Mouse (Mus musculus) CH12.LX (cell line): ENCODE data around the gene Txnrd1. TPM values are rescaled to one million over a fixed set of nuclear protein-coding genes. Genes with fewer than 3 reads are reported as not detected.

Source experiments
- DNase-seq: peaks from one replicate; pipeline ENCODE4 v3.0.0-alpha.2; 2013; ENCODE audit errors: extremely low read depth
- H3K27ac ChIP-seq: 2 replicates; pipeline ENCODE4 v1.5.1; 2012; ENCODE audit warnings: low read depth, mild to moderate bottlenecking, control low read depth, moderate library complexity; ENCODE audit not compliant: insufficient read depth
- H3K27me3 ChIP-seq: replicated peaks from 2 replicates; pipeline ENCODE3; 2012; ENCODE audit warnings: inconsistent platforms
- H3K36me3 ChIP-seq, 2 experiments: replicated peaks in 1 of 2; 2 replicates each; pipeline versions ENCODE3 to v1.6.1; 2012; ENCODE audit warnings: inconsistent platforms in 1 of 2, low read length in 1 of 2, mild to moderate bottlenecking in 1 of 2, mixed read lengths in 1 of 2, moderate library complexity in 1 of 2; ENCODE audit not compliant: control insufficient read depth in 1 of 2, insufficient read depth in 1 of 2
- H3K4me1 ChIP-seq, 2 experiments: 2 replicates each; pipeline ENCODE4 v1.6.1; 2012; ENCODE audit warnings: inconsistent platforms in 1 of 2, moderate library complexity in 1 of 2; ENCODE audit not compliant: insufficient read depth in 2 of 2, control insufficient read depth in 1 of 2
- H3K4me2 ChIP-seq: 2 replicates; pipeline ENCODE4 v1.6.1; 2012; ENCODE audit warnings: low read depth, mild to moderate bottlenecking, control low read depth; ENCODE audit not compliant: poor library complexity, insufficient read depth, severe bottlenecking
- H3K4me3 ChIP-seq, 3 experiments: fragments of 150-350 bp in 1 of 3; sonication (generic) in 1 of 3; replicated peaks in 1 of 3; 2 replicates each; pipeline versions ENCODE3 to v1.5.1; 2011 to 2012; ENCODE audit warnings: low read depth in 2 of 3, low read length in 2 of 3, mild to moderate bottlenecking in 2 of 3, moderate library complexity in 2 of 3, control low read depth in 1 of 3, improper control_type of control experiment in 1 of 3, inconsistent platforms in 1 of 3, mixed read lengths in 1 of 3; ENCODE audit not compliant: poor library complexity in 1 of 3
- H3K79me2 ChIP-seq: replicated peaks from 2 replicates; pipeline ENCODE4 v1.6.1; 2012; ENCODE audit warnings: mild to moderate bottlenecking, moderate library complexity; ENCODE audit not compliant: control insufficient read depth, poor library complexity, insufficient read depth, severe bottlenecking; ENCODE audit errors: extremely low read depth
- H3K9ac ChIP-seq: 2 replicates; pipeline ENCODE4 v1.6.1; 2012; ENCODE audit warnings: low read depth, mild to moderate bottlenecking, control low read depth, moderate library complexity; ENCODE audit not compliant: insufficient read depth
- H3K9me3 ChIP-seq: replicated peaks from 2 replicates; pipeline ENCODE3; 2012; ENCODE audit warnings: low read length, inconsistent platforms, mixed read lengths
- CHD1 ChIP-seq: IDR thresholded peaks from 2 replicates; pipeline ENCODE4 v1.6.1; 2012; ENCODE audit warnings: low read depth, low read length, improper control_type of control experiment, inconsistent platforms
- CHD2 ChIP-seq: IDR thresholded peaks from 2 replicates; pipeline ENCODE4 v1.6.1; 2011; ENCODE audit warnings: low read length, improper control_type of control experiment
- CTCF ChIP-seq, 2 experiments: IDR thresholded peaks in 1 of 2; conservative IDR thresholded peaks in 1 of 2; 2 replicates each; pipeline ENCODE4 v1.5.1; 2011 to 2012; ENCODE audit warnings: low read depth in 2 of 2, low read length in 2 of 2, improper control_type of control experiment in 1 of 2, inconsistent platforms in 1 of 2, mild to moderate bottlenecking in 1 of 2, moderate library complexity in 1 of 2
- E2F4 ChIP-seq: IDR thresholded peaks from 2 replicates; pipeline ENCODE4 v1.6.1; 2011; ENCODE audit warnings: low read depth, low read length, improper control_type of control experiment; ENCODE audit not compliant: insufficient replicate concordance
- GABPA ChIP-seq: IDR thresholded peaks from 2 replicates; pipeline ENCODE4 v1.6.1; 2012; ENCODE audit warnings: low read depth, low read length, improper control_type of control experiment, inconsistent platforms; ENCODE audit not compliant: insufficient replicate concordance
- MAFK ChIP-seq: IDR thresholded peaks from 2 replicates; pipeline ENCODE4 v1.6.1; 2011; ENCODE audit warnings: low read length, improper control_type of control experiment; ENCODE audit not compliant: insufficient replicate concordance
- MAX ChIP-seq: IDR thresholded peaks from 2 replicates; pipeline ENCODE4 v1.6.1; 2011; ENCODE audit warnings: low read length, improper control_type of control experiment
- NRF1 ChIP-seq: IDR thresholded peaks from 2 replicates; pipeline ENCODE4 v1.6.1; 2014; ENCODE audit warnings: low read depth, mild to moderate bottlenecking, inconsistent platforms, low read length, improper control_type of control experiment, moderate library complexity
- POLR2A ChIP-seq: IDR thresholded peaks from 2 replicates; pipeline ENCODE4 v1.6.1; 2011; ENCODE audit warnings: low read depth, mild to moderate bottlenecking, improper control_type of control experiment, low read length
- RAD21 ChIP-seq: IDR thresholded peaks from 2 replicates; pipeline ENCODE4 v1.6.1; 2011; ENCODE audit warnings: low read depth, mild to moderate bottlenecking, low read length, improper control_type of control experiment, moderate library complexity
- SMC3 ChIP-seq: IDR thresholded peaks from 2 replicates; pipeline ENCODE4 v1.6.1; 2011; ENCODE audit warnings: low read depth, low read length, improper control_type of control experiment
- TCF12 ChIP-seq: IDR thresholded peaks from 2 replicates; pipeline ENCODE4 v1.6.1; 2014; ENCODE audit warnings: low read depth, mild to moderate bottlenecking, inconsistent platforms, low read length, improper control_type of control experiment
- ZC3H11A ChIP-seq: IDR thresholded peaks from 2 replicates; pipeline ENCODE4 v1.6.1; 2012; ENCODE audit warnings: low read depth, mild to moderate bottlenecking, inconsistent platforms, low read length, improper control_type of control experiment
- ZNF384 ChIP-seq: IDR thresholded peaks from 2 replicates; pipeline ENCODE4 v1.6.1; 2012; ENCODE audit warnings: low read depth, low read length, improper control_type of control experiment, inconsistent platforms
- dilution Hi-C: fragments of 300-500 bp; cut with MboI; formaldehyde crosslinking; loops from 2 replicates; pipeline ENCODE4 v1.14.3; 2020; ENCODE audit warnings: low sequenced_read_pairs; ENCODE audit not compliant: extremely low pct_unique_long_range_greater_than_20kb, extremely low pct_ligation_motif_present
- in situ Hi-C: fragments of 300-500 bp; cut with MboI; formaldehyde crosslinking; loops from 3 replicates; pipeline ENCODE4 v1.14.3; 2019; ENCODE audit warnings: low sequenced_read_pairs, low pct_ligation_motif_present, low pct_unique_long_range_greater_than_20kb, mixed read lengths
- polyA plus RNA-seq: library from polyadenylated mRNA; unstranded; fragments of >175 nt; gene quantifications from 2 replicates; pipeline ENCODE4 v1.2.1, GENCODE M21; 2012; ENCODE audit warnings: low read depth; ENCODE audit not compliant: insufficient read length
- total RNA-seq, 2 experiments: library from RNA; depleted of rRNA; stranded (reverse); fragments of 300-350 nt in 1 of 2; fragments of >200 nt in 1 of 2; gene quantifications; 2 replicates each; pipeline ENCODE4 v1.2.3; 2012 to 2014

The Txnrd1 gene
- total and polyA plus RNA-seq, 3 experiments = 92.1 to 254 (median 133) TPM

DNA sequence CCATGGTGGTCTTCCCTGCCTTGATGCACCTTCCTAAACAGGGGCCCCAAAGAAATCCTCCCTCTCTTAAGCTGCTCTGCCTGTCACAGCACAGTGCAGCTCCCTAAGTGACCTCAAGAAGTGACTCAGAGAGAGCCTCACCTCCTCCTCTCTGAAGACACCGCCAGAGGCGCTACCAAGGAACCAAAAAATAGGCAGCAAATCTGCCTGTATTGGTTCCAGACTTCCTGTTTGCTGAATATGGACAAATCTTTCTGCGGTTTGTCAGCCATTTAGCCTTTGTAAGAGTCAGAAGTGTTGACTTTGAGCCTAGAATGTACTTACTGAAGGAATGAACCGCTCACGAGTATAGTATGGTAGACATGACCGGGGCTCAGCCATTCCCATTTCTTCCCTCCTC, 80.0 kb downstream of the Txnrd1 start:
- no peak overlapping the region for H3K4me2 ChIP-seq
- H3K4me1 ChIP-seq = peaks cover 0 to 5% of the 10 kb centered on the region in 2 experiments; a peak in 2 of 4 replicates
- no peak overlapping the region for H3K9ac ChIP-seq
- in situ Hi-C loops (loop anchor here (10.0 to 25.0 kb wide), 2 partner anchors 281 to 399 kb away; no protein-coding TSS in a partner anchor), dilution Hi-C loops (no loop called here)
- no peak overlapping the region for H3K4me3 ChIP-seq
- TF ChIP-seq NRF1 (no peak), GABPA (no peak), TCF12 (no peak), CHD2 (no peak), ZC3H11A (no peak), POLR2A (no peak), E2F4 (no peak), MAX (no peak), MAFK (no peak)
- no peaks in the 10 kb centered on the region for H3K27me3 ChIP-seq
- DNase-seq = no peak
- H3K79me2 ChIP-seq = no peaks in the 10 kb centered on the region
- no peak overlapping the region for H3K27ac ChIP-seq
- no peaks in the 10 kb centered on the region for H3K36me3 ChIP-seq
- H3K9me3 ChIP-seq = no peaks in the 10 kb centered on the region

DNA sequence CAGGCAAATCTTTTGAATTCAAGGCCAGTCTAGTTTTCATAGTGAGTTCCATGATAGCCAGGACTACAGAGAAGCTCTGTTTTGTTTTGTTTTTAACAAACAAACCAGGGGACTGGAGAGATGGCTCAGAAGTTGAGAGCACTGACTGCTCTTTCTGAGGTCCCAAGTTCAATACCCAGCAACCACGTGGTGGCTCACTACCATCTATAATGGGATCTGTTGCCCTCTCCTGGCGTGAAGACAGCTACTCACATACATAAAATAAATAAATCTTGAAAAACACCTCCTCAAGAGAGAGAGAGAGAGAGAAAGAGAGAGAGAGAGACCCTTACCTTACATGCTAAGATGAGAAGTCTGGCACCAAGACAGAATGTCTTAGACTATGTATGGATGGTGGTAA, 84.9 kb downstream of the Txnrd1 start:
- Histone ChIP-seq H3K79me2 (no peaks in the 10 kb centered on the region; the same call in 1 of the 2 replicates), H3K9ac (no peak overlapping the region), H3K36me3 (no peaks in the 10 kb centered on the region), H3K4me3 (no peak overlapping the region), H3K4me2 (no peak overlapping the region), H3K9me3 (no peaks in the 10 kb centered on the region), H3K4me1 (peaks cover 0 to 6% of the 10 kb centered on the region in 2 experiments; a peak in 3 of 4 replicates), H3K27ac (no peak overlapping the region), H3K27me3 (no peaks in the 10 kb centered on the region)
- TF ChIP-seq CTCF (conservative IDR thresholded peaks at IDR 0.05 in 1 of 2, IDR thresholded peaks at IDR 0.05 in 1 of 2; ENCODE audit: low read depth in 2 of 2, low read length in 2 of 2) (peak in 1 of 2 experiments; percentile 53; a peak in 2 of 4 replicates), RAD21 (no peak; the same call in 1 of the 2 replicates), CHD1 (no peak), ZNF384 (no peak), SMC3 (peak; percentile 27)
- dilution Hi-C loops (no loop called here), in situ Hi-C loops (loop anchor here (10.0 to 25.0 kb wide), 2 partner anchors 276 to 394 kb away; no protein-coding TSS in a partner anchor)
- DNase-seq = no peak
